Mouse (Mus musculus) 3134 (cell line): Measurements from ENCODE around the gene Kdelr3.
A peak's percentile ranks its signal among the peaks of the same experiment; 100 is the strongest.

Experiments used
- DNase-seq: peaks from one replicate; pipeline ENCODE4 v3.0.0-alpha.2; 2011; ENCODE audit warnings: low spot score; ENCODE audit not compliant: insufficient read length; ENCODE audit errors: extremely low read depth

Gene Kdelr3

GRCm38 (mm10) chr15:79516171-79517096 lies at the start of gene Kdelr3:
Gene Kdelr3 (plus strand): TSS chr15:79516411.
- DNase-seq, result peak; percentile 98

- DNase-seq, result peak; percentile 73
Observed at GRCm38 (mm10) chr15:79466601-79467286, 49.5 kb upstream of the Kdelr3 start.

- no peak for DNase-seq
Observed at GRCm38 (mm10) chr15:79469577-79469976, 46.6 kb upstream of the Kdelr3 start.

GRCm38 (mm10) chr15:79470583-79470982 lies 45.6 kb upstream of the Kdelr3 start:
- DNase-seq, result no peak

- no peak for DNase-seq
Observed at GRCm38 (mm10) chr15:79471095-79471494, 45.1 kb upstream of the Kdelr3 start.

GRCm38 (mm10) chr15:79473042-79473441 lies 43.2 kb upstream of the Kdelr3 start:
- DNase-seq, result no peak

- DNase-seq, result no peak
Observed at GRCm38 (mm10) chr15:79473638-79474355, 42.4 kb upstream of the Kdelr3 start.

GRCm38 (mm10) chr15:79477227-79477626 lies 39.0 kb upstream of the Kdelr3 start:
- DNase-seq, result no peak

GRCm38 (mm10) chr15:79481181-79481688 lies 35.0 kb upstream of the Kdelr3 start:
- DNase-seq, result no peak

- DNase-seq, result no peak
Observed at GRCm38 (mm10) chr15:79489463-79489862, 26.7 kb upstream of the Kdelr3 start.

- DNase-seq, result no peak
Observed at GRCm38 (mm10) chr15:79493527-79493926, 22.7 kb upstream of the Kdelr3 start.

- no peak for DNase-seq
Observed at GRCm38 (mm10) chr15:79500110-79500509, 16.1 kb upstream of the Kdelr3 start.

- no peak for DNase-seq
Observed at GRCm38 (mm10) chr15:79502891-79503341, 13.3 kb upstream of the Kdelr3 start.

- DNase-seq, result no peak
Observed at GRCm38 (mm10) chr15:79503438-79503837, 12.8 kb upstream of the Kdelr3 start.

- no peak for DNase-seq
Observed at GRCm38 (mm10) chr15:79504707-79505452, 11.3 kb upstream of the Kdelr3 start, which contains the start of gene Kcnj4. Gene Kcnj4 (minus strand): TSS chr15:79505241.

GRCm38 (mm10) chr15:79505616-79506283 lies 10.5 kb upstream of the Kdelr3 start:
- DNase-seq, result no peak

GRCm38 (mm10) chr15:79506460-79506859 lies 9.8 kb upstream of the Kdelr3 start:
- DNase-seq, result no peak

GRCm38 (mm10) chr15:79507055-79507828 lies 9.0 kb upstream of the Kdelr3 start:
- DNase-seq, result no peak

- no peak for DNase-seq
Observed at GRCm38 (mm10) chr15:79509998-79510397, 6.2 kb upstream of the Kdelr3 start.
